9 mouse cellular contexts compared by ENCODE assay signal in genomic region chr17:34645256-34645829, GRCm38 (mm10). TPM values are rescaled to one million over a fixed set of nuclear protein-coding genes. Genes with fewer than 3 reads are reported as not detected.
DNase-seq lines count a peak whose midpoint lies in the region; ATAC-seq and TF ChIP-seq lines count a peak whose summit lies in the region.
"Had no signal": no experiment of that assay in that cellular context is flagged by ENCODE, and none has a peak within 500 bp of the region (broad histone marks: within the 10 kb centered on the region; RNA-seq: fewer than 3 reads in every experiment).

No protein-coding gene starts in this region.

- TF ChIP-seq EP300 in ES-Bruce4 (IDR thresholded peaks at IDR 0.05; ENCODE audit: insufficient read depth, low read depth, low read length): no peak

- H3K4me2 ChIP-seq in forebrain, embryonic 14.5 days (ENCODE audit: low read length): peak overlapping the region; percentile 73
- H3K4me2 ChIP-seq in liver, embryonic 15.5 days: peak overlapping the region; percentile 95

- no peak for ATAC-seq in forebrain, embryonic 14.5 days
- ATAC-seq in liver, embryonic 15.5 days (ENCODE audit: insufficient read depth): no peak
- ATAC-seq in activated CD4-positive, CD25-positive, alpha-beta regulatory T cell, adult 4 months: no peak

- H3K9me3 ChIP-seq in ES-Bruce4 (replicated peaks; ENCODE audit: control insufficient read depth, insufficient read depth, low read length, poor library complexity, severe bottlenecking): no peaks in the 10 kb centered on the region
- no peaks in the 10 kb centered on the region for H3K9me3 ChIP-seq in forebrain, embryonic 14.5 days (replicated peaks; ENCODE audit: control insufficient read depth, low read length)
- no peaks in the 10 kb centered on the region for H3K9me3 ChIP-seq in liver, embryonic 15.5 days (replicated peaks)

- H3K4me3 ChIP-seq in ES-Bruce4 (ENCODE audit: low read depth, low read length): peak overlapping the region; percentile 98
- peak overlapping the region; percentile 52 for H3K4me3 ChIP-seq in forebrain, embryonic 14.5 days (ENCODE audit: low read depth, low read length)
- peak overlapping the region; percentile 61 for H3K4me3 ChIP-seq in liver, embryonic 15.5 days (replicated peaks)

- H3K9ac ChIP-seq in ES-Bruce4 (ENCODE audit: low read depth, poor library complexity, severe bottlenecking): peak overlapping the region; percentile 49
- H3K9ac ChIP-seq in forebrain, embryonic 14.5 days (ENCODE audit: low read length): peak overlapping the region; percentile 71
- peak overlapping the region; percentile 62 for H3K9ac ChIP-seq in liver, embryonic 15.5 days

- H3K27me3 ChIP-seq in ES-Bruce4 (ENCODE audit: control insufficient read depth, insufficient read depth, low read length, poor library complexity, severe bottlenecking): no peaks in the 10 kb centered on the region
- H3K27me3 ChIP-seq in forebrain, embryonic 14.5 days (replicated peaks; ENCODE audit: control insufficient read depth, insufficient read depth, low read length): no peaks in the 10 kb centered on the region
- 0 out of 2 replicates have a peak, but pooled peaks cover 3% of the 10 kb centered on the region for H3K27me3 ChIP-seq in liver, embryonic 15.5 days
- H3K27me3 ChIP-seq: Patski had no signal

- no peaks in the 10 kb centered on the region for H3K4me1 ChIP-seq in ES-Bruce4 (ENCODE audit: control insufficient read depth, insufficient read depth, low read length)
- peaks cover 17% of the 10 kb centered on the region for H3K4me1 ChIP-seq in forebrain, embryonic 14.5 days (ENCODE audit: control insufficient read depth, insufficient read depth, low read length)
- H3K4me1 ChIP-seq in liver, embryonic 15.5 days (replicated peaks): peaks cover 56% of the 10 kb centered on the region

- WGBS in forebrain, embryonic 14.5 days: 51% methylated on average over 10 of the region's 10 CpGs
- WGBS in liver, embryonic 15.5 days (ENCODE audit: insufficient replicate concordance): 51% methylated on average over 10 of the region's 10 CpGs

- TF ChIP-seq CTCF in ES-Bruce4 (IDR thresholded peaks at IDR 0.05; ENCODE audit: low read depth, low read length): no peak

- peaks cover 4% of the 10 kb centered on the region; the same call in 1 of the 2 replicates for H3K36me3 ChIP-seq in ES-Bruce4 (ENCODE audit: control insufficient read depth, insufficient read depth, low read length, poor library complexity, severe bottlenecking)
- H3K36me3 ChIP-seq in forebrain, embryonic 14.5 days (ENCODE audit: control insufficient read depth, insufficient read depth, low read length): peaks cover 14% of the 10 kb centered on the region
- H3K36me3 ChIP-seq in liver, embryonic 15.5 days (replicated peaks): peaks cover 19% of the 10 kb centered on the region

- peak; percentile 90 for DNase-seq in heart, adult 11 months
- DNase-seq in heart, postnatal 4 days: no peak
- DNase-seq in forebrain, embryonic 14.5 days (ENCODE audit: low spot score): no peak
- DNase-seq in embryo, embryonic 9.5 days (ENCODE audit: extremely low spot score): no peak
- DNase-seq in frontal cortex, postnatal 25 days (ENCODE audit: low spot score in 2 of 2): no peak

- no peak overlapping the region for H3K27ac ChIP-seq in ES-Bruce4 (ENCODE audit: insufficient read depth, low read length)
- H3K27ac ChIP-seq in forebrain, embryonic 14.5 days (ENCODE audit: low read depth, low read length): no peak overlapping the region
- H3K27ac ChIP-seq in liver, embryonic 15.5 days (replicated peaks): peak overlapping the region; percentile 77; the same call in 1 of the 2 replicates

- no peak for TF ChIP-seq POLR2A in ES-Bruce4 (IDR thresholded peaks at IDR 0.05; ENCODE audit: insufficient read depth, low read length)

RNA-seq across cellular contexts. Expression of gene Fkbpl, which starts 0.8 kb away (rescaled TPM):
- 1 to 10 TPM; 6.1 to 9.5 TPM for total RNA-seq in heart, postnatal 4 days (2021)
- polyA plus RNA-seq in ES-Bruce4 (2011; ENCODE audit: insufficient read depth, insufficient read length, low read depth, missing spikeins): 11.0 and 16.5 TPM in 2 replicates
- 12.6 and 14.9 TPM in 2 replicates for polyA plus RNA-seq in forebrain, embryonic 14.5 days (2014; fragmentation: Nextera tagmentation; extraction: Ambion mirVana)
- 4.0 and 5.0 TPM in 2 replicates for polyA plus RNA-seq in liver, embryonic 15.5 days (2015; fragmentation: Nextera tagmentation; extraction: Ambion mirVana)
- 1 to 10 TPM; 3.5 to 5.4 TPM for polyA plus RNA-seq in activated CD4-positive, CD25-positive, alpha-beta regulatory T cell, adult 4 months (2017; shearing (Covaris generic))

RNA-seq across cellular contexts. Expression of gene Atf6b, which starts 1.6 kb away (rescaled TPM):
- total RNA-seq in heart, postnatal 4 days (2021): 10 to 100 TPM; 22.3 to 24.4 TPM
- 31.3 and 32.0 TPM in 2 replicates for polyA plus RNA-seq in ES-Bruce4 (2011; ENCODE audit: insufficient read depth, insufficient read length, low read depth, missing spikeins)
- polyA plus RNA-seq in forebrain, embryonic 14.5 days (2014; fragmentation: Nextera tagmentation; extraction: Ambion mirVana): 75.0 and 90.9 TPM in 2 replicates
- 19.9 and 21.2 TPM in 2 replicates for polyA plus RNA-seq in liver, embryonic 15.5 days (2015; fragmentation: Nextera tagmentation; extraction: Ambion mirVana)
- 10 to 100 TPM; 15.6 to 26.7 TPM for polyA plus RNA-seq in activated CD4-positive, CD25-positive, alpha-beta regulatory T cell, adult 4 months (2017; shearing (Covaris generic))

RNA-seq across cellular contexts. Expression of gene Prrt1, which starts 16.0 kb away (rescaled TPM):
- under 1 TPM; 0.52 to 0.91 TPM for total RNA-seq in heart, postnatal 4 days (2021)
- not detected in 2 replicates for polyA plus RNA-seq in ES-Bruce4 (2011; ENCODE audit: insufficient read depth, insufficient read length, low read depth, missing spikeins)
- polyA plus RNA-seq in forebrain, embryonic 14.5 days (2014; fragmentation: Nextera tagmentation; extraction: Ambion mirVana): 5.0 and 5.5 TPM in 2 replicates
- polyA plus RNA-seq in liver, embryonic 15.5 days (2015; fragmentation: Nextera tagmentation; extraction: Ambion mirVana): not detected in 2 replicates
- polyA plus RNA-seq in activated CD4-positive, CD25-positive, alpha-beta regulatory T cell, adult 4 months (2017; shearing (Covaris generic)): 1 to 10 TPM in 1 of 2 experiments, under 1 TPM in 1; 0.34 to 1.4 TPM

RNA-seq across cellular contexts. Expression of gene Ppt2, which starts 17.0 kb away (rescaled TPM):
- 10 to 100 TPM; 37.8 to 41.8 TPM for total RNA-seq in heart, postnatal 4 days (2021)
- polyA plus RNA-seq in ES-Bruce4 (2011; ENCODE audit: insufficient read depth, insufficient read length, low read depth, missing spikeins): 26.7 and 29.2 TPM in 2 replicates
- polyA plus RNA-seq in forebrain, embryonic 14.5 days (2014; fragmentation: Nextera tagmentation; extraction: Ambion mirVana): 23.8 and 24.6 TPM in 2 replicates
- 10.7 and 10.8 TPM in 2 replicates for polyA plus RNA-seq in liver, embryonic 15.5 days (2015; fragmentation: Nextera tagmentation; extraction: Ambion mirVana)
- polyA plus RNA-seq in activated CD4-positive, CD25-positive, alpha-beta regulatory T cell, adult 4 months (2017; shearing (Covaris generic)): 10 to 100 TPM; 13.3 to 16.8 TPM

RNA-seq across cellular contexts. Expression of gene Tnxb, which starts 25.0 kb away (rescaled TPM):
- 10 to 100 TPM; 47.1 to 54.2 TPM for total RNA-seq in heart, postnatal 4 days (2021)
- 0.13 and 0.15 TPM in 2 replicates for polyA plus RNA-seq in ES-Bruce4 (2011; ENCODE audit: insufficient read depth, insufficient read length, low read depth, missing spikeins)
- 0.04 and 0.10 TPM in 2 replicates for polyA plus RNA-seq in forebrain, embryonic 14.5 days (2014; fragmentation: Nextera tagmentation; extraction: Ambion mirVana)
- polyA plus RNA-seq in liver, embryonic 15.5 days (2015; fragmentation: Nextera tagmentation; extraction: Ambion mirVana): 0.17 and 0.20 TPM in 2 replicates
- polyA plus RNA-seq in activated CD4-positive, CD25-positive, alpha-beta regulatory T cell, adult 4 months (2017; shearing (Covaris generic)): not detected
